Mouse (Mus musculus): ENCODE results near the gene Aggf1.

Aggf1 gene

GRCm38 (mm10) chr13:95374701-95375553 is at the start of gene Aggf1:
Gene Aggf1 (minus strand): TSS chr13:95375352.
- in situ Hi-C loops (cut with MboI; ENCODE audit: unreplicated experiment in 2 of 2) = loop anchor here (25.0 kb wide), 2 partner anchors 337 to 1012 kb away; partner anchors contain the start of gene Poc5 (in 1 of the 2)

- in situ Hi-C loops (cut with MboI; ENCODE audit: unreplicated experiment in 2 of 2) = no loop called here
These were observed 49.8 kb upstream of the Aggf1 start for GRCm38 (mm10) chr13:95424932-95425331.

- in situ Hi-C loops (cut with MboI; ENCODE audit: unreplicated experiment in 2 of 2) = no loop called here
These were observed 44.1 kb upstream of the Aggf1 start for GRCm38 (mm10) chr13:95419204-95419749.

- in situ Hi-C loops (cut with MboI; ENCODE audit: unreplicated experiment in 2 of 2) = no loop called here
These were observed 43.5 kb upstream of the Aggf1 start for GRCm38 (mm10) chr13:95418575-95419203.

- in situ Hi-C loops (cut with MboI; ENCODE audit: unreplicated experiment in 2 of 2) = no loop called here
These were observed 37.1 kb upstream of the Aggf1 start for GRCm38 (mm10) chr13:95412257-95412656.

- in situ Hi-C loops (cut with MboI; ENCODE audit: unreplicated experiment in 2 of 2) = loop anchor here (5.0 to 25.0 kb wide), 3 partner anchors 79 to 994 kb away; partner anchors contain the start of gene Poc5 (in 1 of the 2)
These were observed 18.1 kb upstream of the Aggf1 start for GRCm38 (mm10) chr13:95393242-95393641.

- in situ Hi-C loops (cut with MboI; ENCODE audit: unreplicated experiment in 2 of 2) = loop anchor here (5.0 to 25.0 kb wide), 3 partner anchors 82 to 997 kb away; partner anchors contain the start of gene Poc5 (in 1 of the 2)
These were observed 15.0 kb upstream of the Aggf1 start for GRCm38 (mm10) chr13:95389866-95390865.

GRCm38 (mm10) chr13:95388226-95388625 is 13.1 kb upstream of the Aggf1 start:
- in situ Hi-C loops (cut with MboI; ENCODE audit: unreplicated experiment in 2 of 2) = loop anchor here (5.0 to 25.0 kb wide), 3 partner anchors 84 to 999 kb away; partner anchors contain the start of gene Poc5 (in 1 of the 2)

- in situ Hi-C loops (cut with MboI; ENCODE audit: unreplicated experiment in 2 of 2) = loop anchor here (25.0 kb wide), 2 partner anchors 330 to 1005 kb away; partner anchors contain the start of gene Poc5 (in 1 of the 2)
These were observed 7.3 kb upstream of the Aggf1 start for GRCm38 (mm10) chr13:95382418-95382817.

GRCm38 (mm10) chr13:95378696-95379095 is 3.5 kb upstream of the Aggf1 start:
- in situ Hi-C loops (cut with MboI; ENCODE audit: unreplicated experiment in 2 of 2) = loop anchor here (25.0 kb wide), 2 partner anchors 334 to 1009 kb away; partner anchors contain the start of gene Poc5 (in 1 of the 2)

GRCm38 (mm10) chr13:95376689-95377289 is 1.6 kb upstream of the Aggf1 start:
- in situ Hi-C loops (cut with MboI; ENCODE audit: unreplicated experiment in 2 of 2) = loop anchor here (25.0 kb wide), 2 partner anchors 336 to 1011 kb away; partner anchors contain the start of gene Poc5 (in 1 of the 2)

- in situ Hi-C loops (cut with MboI; ENCODE audit: unreplicated experiment in 2 of 2) = loop anchor here (25.0 kb wide), 2 partner anchors 337 to 1012 kb away; partner anchors contain the start of gene Poc5 (in 1 of the 2)
These were observed 382 bp upstream of the Aggf1 start for GRCm38 (mm10) chr13:95375554-95375914.

- in situ Hi-C loops (cut with MboI; ENCODE audit: unreplicated experiment in 2 of 2) = no loop called here
These were observed 8.8 kb downstream of the Aggf1 start for GRCm38 (mm10) chr13:95366356-95366755.

- in situ Hi-C loops (cut with MboI; ENCODE audit: unreplicated experiment in 2 of 2) = no loop called here
These were observed 11.7 kb downstream of the Aggf1 start for GRCm38 (mm10) chr13:95363440-95363839.

- in situ Hi-C loops (cut with MboI; ENCODE audit: unreplicated experiment in 2 of 2) = no loop called here
These were observed 16.9 kb downstream of the Aggf1 start for GRCm38 (mm10) chr13:95358223-95358622.

GRCm38 (mm10) chr13:95348476-95348875 is 26.7 kb downstream of the Aggf1 start:
- in situ Hi-C loops (cut with MboI; ENCODE audit: unreplicated experiment in 2 of 2) = loop anchor here (10.0 to 25.0 kb wide), 4 partner anchors 384 to 1561 kb away; partner anchors contain the start of gene Tbca (in 1 of the 2)

GRCm38 (mm10) chr13:95347018-95347696 is 28.0 kb downstream of the Aggf1 start:
- in situ Hi-C loops (cut with MboI; ENCODE audit: unreplicated experiment in 2 of 2) = loop anchor here (10.0 to 25.0 kb wide), 4 partner anchors 382 to 1560 kb away; partner anchors contain the start of gene Tbca (in 1 of the 2)

- in situ Hi-C loops (cut with MboI; ENCODE audit: unreplicated experiment in 2 of 2) = loop anchor here (10.0 to 25.0 kb wide), 4 partner anchors 381 to 1559 kb away; partner anchors contain the start of gene Tbca (in 1 of the 2)
These were observed 29.3 kb downstream of the Aggf1 start for GRCm38 (mm10) chr13:95345869-95346268.

Data from v-Abl transformed pro-B cells (cell line).